Mouse (Mus musculus) 3134 (cell line): ENCODE measurements at regions not wholly inside any gene's neighbourhood (a gene's known extent, or its start where the extent isn't known, plus 50 kb on each side); places are given as distances from the start of the nearest gene placed in this dataset.

Source experiments
- DNase-seq: peaks from one replicate; pipeline ENCODE4 v3.0.0-alpha.2; 2011; ENCODE audit warnings: low spot score; ENCODE audit not compliant: insufficient read length; ENCODE audit errors: extremely low read depth

GRCm38 (mm10) chr5:133142401-133143115, 599.4 kb upstream of the Auts2 start:
- no peak for DNase-seq

DNA sequence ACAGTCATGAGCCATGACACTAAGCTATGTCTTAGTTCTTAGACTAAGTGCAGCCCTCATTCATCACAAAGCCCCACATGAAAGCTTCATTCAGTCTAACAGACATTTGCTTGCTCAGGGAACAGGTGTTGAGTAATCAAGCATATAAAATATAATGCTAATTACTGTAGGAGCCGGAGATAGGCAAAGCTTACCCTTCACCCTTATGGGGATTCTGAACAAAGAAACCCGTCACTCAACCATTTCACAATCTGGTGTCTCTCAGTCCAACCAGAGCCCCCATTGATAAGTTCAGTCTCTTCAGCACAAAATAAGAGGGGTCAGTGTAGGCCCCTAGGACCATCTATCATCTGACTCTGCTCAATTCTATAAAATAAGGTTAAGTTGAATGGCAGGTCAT, 587.9 kb upstream of the Auts2 start:
- DNase-seq = no peak

DNA sequence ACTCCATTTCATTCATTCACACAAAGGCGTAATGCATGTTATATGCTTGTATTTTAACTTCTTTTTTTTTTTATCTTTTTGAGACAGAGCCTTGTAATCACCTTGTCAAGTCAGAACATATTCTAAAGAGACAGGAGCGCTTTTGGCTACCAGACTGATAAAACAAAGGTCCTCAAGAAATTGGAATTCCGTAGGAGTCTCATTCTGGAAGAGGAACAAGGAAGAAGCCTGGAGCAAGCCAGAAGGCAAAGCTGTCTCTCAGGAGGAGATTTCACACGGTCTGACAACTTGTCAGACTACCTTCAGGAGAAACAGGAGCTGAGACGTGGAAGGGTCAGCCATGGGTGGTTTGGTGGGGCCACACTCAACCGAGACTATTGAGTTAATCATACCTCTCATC, 587.2 kb upstream of the Auts2 start:
- no peak for DNase-seq

DNA sequence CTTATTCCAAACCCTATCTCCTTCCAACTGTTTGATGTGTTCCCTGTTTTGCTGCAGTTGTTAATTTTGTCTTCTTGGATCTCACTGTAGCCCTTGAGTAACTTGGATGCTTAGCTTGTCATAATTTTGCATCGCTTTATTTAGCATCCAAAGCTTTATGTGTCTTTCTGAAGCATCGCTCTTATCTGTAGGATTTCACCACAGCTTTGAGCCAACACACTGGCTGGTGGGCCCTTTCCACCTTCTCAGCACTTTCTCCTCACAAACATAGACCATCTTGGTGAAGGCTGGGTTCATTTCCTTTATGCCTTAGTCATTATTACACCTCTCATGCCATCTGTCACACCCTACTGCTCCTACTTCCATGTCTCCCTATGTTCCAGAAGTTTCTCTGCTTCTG, 581.1 kb upstream of the Auts2 start:
- no peak for DNase-seq

DNA sequence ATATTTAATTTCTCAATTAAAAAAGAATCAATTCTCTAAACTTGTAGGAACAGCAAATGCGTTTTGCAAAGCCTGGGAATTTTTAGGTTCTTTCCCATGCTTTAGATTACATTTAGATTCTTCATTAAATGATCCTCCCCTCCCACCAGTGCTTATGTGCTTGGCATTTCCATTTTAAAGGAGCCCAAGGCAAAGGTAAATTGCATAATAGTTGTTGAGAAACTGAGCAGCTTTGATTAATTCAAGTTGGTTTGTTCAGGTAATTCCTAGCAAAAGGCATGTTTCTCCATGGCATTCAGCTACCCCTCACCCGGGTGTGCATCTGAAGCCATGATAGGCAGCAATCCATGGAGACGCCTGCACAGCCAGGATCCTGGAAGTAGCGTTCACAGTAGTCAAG, 570.8 kb upstream of the Auts2 start:
- no peak for DNase-seq

GRCm38 (mm10) chr5:133113183-133113582, 570.0 kb upstream of the Auts2 start:
- DNase-seq = no peak

GRCm38 (mm10) chr5:133106691-133107354, 563.7 kb upstream of the Auts2 start:
- no peak for DNase-seq

DNA sequence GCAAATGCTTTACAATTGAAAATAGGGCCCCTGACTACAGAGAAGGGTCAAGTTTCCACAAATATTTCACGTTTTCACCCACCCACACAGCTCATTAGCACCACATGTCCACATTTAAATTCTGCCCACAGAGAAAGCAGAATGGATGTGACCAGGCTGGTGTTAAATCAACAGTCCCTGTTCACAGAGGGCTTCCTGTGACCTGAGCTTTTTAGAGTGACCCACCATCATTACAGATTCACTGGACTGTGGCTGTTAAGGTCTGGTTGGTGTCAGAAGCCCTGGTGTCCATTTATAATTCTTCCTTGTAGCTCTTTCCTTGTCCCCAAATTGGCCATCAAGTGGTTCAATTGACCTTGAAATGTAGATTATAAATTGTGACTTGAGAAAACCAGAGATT, 553.2 kb upstream of the Auts2 start:
- DNase-seq = no peak

DNA sequence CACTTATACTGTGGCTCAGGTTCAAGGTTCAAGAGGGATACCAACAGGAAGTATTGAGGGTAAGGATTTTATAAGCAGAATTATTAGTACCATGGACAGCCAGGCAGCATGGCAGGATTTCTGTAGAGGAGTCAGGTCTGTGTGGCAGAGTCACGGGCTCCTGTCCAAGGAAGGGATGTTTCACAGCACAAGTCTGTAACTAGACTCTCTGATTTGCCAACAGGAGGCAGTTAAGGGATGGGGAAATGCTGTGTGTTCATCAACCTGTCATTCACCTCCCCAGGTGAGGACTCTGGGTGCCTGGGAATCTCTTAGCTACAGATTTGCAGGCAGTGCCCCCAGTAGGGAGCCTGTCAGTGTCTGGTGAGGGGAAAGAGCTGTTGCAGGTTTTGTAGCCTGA, 541.7 kb upstream of the Auts2 start:
- no peak for DNase-seq

DNA sequence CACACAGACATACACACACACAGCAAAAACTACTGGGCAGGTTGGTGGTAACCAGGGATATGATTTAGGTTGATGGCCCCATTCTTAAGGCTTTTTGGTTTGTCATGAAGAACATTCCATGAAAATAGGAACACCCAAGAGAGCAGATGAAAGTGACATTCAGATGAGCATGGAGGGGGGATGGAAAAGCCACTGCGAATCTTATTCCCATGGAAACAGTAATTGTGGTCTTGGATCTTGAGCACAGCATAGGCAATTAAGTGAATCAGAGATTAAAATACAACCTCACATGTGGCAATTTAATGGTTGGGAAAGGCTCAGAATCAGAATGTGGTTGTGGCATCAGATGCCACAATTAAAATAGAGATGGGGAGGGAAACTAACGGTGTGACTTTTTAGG, 537.6 kb upstream of the Auts2 start:
- no peak for DNase-seq

DNA sequence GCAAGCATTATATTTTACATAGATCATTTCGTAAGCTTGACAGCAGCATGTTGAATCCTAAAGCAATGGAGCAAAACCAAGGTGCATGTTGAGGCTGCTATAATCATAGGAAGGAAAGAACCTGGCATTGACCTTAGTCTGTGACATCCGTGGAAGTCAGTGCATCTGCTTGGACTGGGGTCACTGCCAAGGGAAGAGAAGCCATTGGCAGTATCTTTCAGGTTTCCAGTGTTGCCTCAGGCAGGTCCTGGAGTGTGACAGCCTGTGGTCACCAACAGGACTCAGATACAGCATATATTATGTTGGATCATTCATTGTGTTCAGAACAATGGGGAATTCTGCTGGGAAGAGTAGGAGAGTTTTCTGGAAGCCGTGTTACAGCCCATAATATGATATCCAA, 535.8 kb upstream of the Auts2 start:
- DNase-seq = no peak

GRCm38 (mm10) chr5:133078390-133078789, 535.2 kb upstream of the Auts2 start:
- no peak for DNase-seq

- no peak for DNase-seq
These were observed 530.2 kb upstream of the Auts2 start for GRCm38 (mm10) chr5:133073317-133073716.

DNA sequence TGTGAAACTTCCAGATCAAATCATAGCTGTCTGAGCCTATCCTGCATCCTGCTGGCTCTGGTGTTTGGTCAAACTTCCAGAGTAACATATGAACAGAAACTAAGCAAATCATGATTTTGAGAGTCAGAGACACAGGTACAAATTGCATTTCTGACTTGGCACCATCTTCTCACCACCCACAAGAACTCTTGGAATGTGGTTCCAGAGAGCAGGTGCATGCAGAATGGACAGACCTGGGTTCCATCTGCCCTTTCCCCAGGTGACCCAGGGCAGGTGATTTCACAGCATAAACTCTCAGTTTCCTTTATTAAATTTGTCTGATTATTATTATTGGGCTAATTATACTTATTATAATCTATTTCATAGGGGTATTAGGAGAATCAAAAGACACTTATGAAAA, 527.0 kb upstream of the Auts2 start:
- no peak for DNase-seq

DNA sequence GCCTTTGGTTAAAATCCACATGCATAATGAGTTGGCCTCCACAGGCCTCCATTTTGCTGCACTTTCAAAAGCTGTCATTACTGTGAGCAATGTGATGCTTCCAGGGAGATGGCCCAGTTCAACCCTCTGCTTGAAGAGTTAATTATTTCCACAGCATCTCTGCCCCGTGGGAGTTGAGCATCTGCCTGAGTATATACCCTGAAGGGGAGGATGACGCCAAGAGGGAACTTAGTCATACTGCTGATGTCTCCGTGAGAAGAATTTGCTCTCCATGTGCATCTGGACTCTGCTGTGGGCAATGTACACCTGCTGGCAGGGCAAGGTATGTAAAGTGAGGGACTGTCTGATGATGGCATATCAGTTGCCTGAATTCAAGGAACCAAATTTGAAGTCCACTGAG, 519.3 kb upstream of the Auts2 start:
- DNase-seq = no peak

GRCm38 (mm10) chr5:133047456-133047855, 504.3 kb upstream of the Auts2 start:
- no peak for DNase-seq

DNA sequence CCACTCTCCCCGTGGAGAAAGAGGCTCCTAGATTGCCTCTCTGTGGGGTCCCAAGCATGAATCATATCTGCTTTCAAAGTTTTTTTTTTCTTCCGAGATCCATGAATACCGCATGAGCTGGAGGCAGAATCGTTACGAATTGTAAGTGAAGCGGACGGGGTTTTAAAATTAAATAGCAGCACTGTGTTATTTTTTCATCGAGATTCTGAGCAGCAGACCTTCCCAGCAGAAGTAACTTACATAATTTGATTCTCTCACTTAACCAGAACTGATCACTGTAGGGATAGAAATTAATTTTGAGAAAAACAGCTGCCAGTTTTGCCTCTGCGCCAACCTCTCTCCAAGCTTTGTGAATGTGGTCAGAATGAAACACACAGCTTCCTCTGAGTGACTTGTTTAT, 502.5 kb upstream of the Auts2 start:
- no peak for DNase-seq

DNA sequence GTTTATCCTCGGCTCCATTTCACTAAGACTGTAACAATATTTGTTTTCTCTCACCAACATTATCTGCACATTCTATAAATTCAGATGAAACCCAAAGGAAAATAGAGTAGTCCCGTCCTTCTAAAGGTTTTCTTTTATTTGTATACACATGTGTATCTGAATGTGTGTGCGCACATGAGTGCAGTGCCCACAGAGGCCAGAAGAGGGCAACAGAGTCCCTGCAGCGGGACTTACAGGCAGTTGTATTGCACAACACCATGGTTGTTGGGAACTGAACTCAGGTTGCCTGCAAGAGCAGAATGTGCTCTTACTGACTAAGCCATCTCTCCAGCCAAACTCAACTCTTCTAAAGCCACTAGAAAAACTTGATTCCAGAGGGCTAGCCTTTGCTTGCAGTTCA, 484.4 kb upstream of the Auts2 start:
- no peak for DNase-seq

- DNase-seq = no peak
These were observed 482.0 kb upstream of the Auts2 start for GRCm38 (mm10) chr5:133025121-133025520.

DNA sequence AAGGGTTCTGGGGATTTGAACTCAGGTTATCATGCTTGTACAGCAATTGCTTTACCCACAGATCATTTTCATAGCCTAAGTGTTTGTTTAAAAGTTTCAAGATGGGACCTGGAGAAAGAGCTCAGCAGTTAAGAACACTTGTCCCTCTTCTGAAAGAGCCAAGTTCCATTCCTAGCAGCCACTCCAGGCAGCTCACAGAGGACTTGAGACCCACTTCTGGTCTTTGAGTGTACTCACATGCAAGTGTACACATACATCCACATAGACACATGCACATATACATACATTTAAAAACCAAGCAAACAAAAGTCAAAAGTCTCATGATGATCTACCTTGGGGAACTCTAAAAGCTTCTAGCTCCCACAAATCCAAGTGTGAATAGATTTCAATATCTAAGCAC, 477.7 kb upstream of the Auts2 start:
- DNase-seq = no peak

- no peak for DNase-seq
These were observed 477.0 kb upstream of the Auts2 start for GRCm38 (mm10) chr5:133020116-133020515.
